ENCODE assay signal across 14 mouse cellular contexts in genomic region chr12:82365276-82365875, GRCm38 (mm10).
A peak's percentile ranks its signal among the peaks of the same experiment; 100 is the strongest.
DNase-seq lines count a peak whose midpoint lies in the region; ATAC-seq and TF ChIP-seq lines count a peak whose summit lies in the region.
"Had no signal": no experiment of that assay in that cellular context is flagged by ENCODE, and none has a peak within 500 bp of the region (broad histone marks: within the 10 kb centered on the region; RNA-seq: fewer than 3 reads in every experiment).

No protein-coding gene starts in this region.

- intact Hi-C loops in heart, postnatal 36 days (cut with DNase I): no loop called here

- no peaks in the 10 kb centered on the region for H3K9me3 ChIP-seq in heart, embryonic 11.5 days (replicated peaks; ENCODE audit: control insufficient read depth, low read length)
- no peaks in the 10 kb centered on the region for H3K9me3 ChIP-seq in midbrain, embryonic 11.5 days (ENCODE audit: control insufficient read depth, low read length)
- no peaks in the 10 kb centered on the region for H3K9me3 ChIP-seq in midbrain, embryonic 15.5 days
- H3K9me3 ChIP-seq in intestine, postnatal 0 days (ENCODE audit: control insufficient read depth): no peaks in the 10 kb centered on the region
- H3K9me3 ChIP-seq: embryonic facial prominence, embryonic 10.5 days; liver, embryonic 15.5 days had no signal

- peak overlapping the region; percentile 62 for H3K27ac ChIP-seq in heart, embryonic 11.5 days (ENCODE audit: low read depth, low read length)
- H3K27ac ChIP-seq in midbrain, embryonic 11.5 days (ENCODE audit: low read depth, low read length): no peak overlapping the region
- no peak overlapping the region for H3K27ac ChIP-seq in midbrain, embryonic 15.5 days
- peak overlapping the region; percentile 58 for H3K27ac ChIP-seq in intestine, postnatal 0 days (ENCODE audit: low read depth, low read length)
- H3K27ac ChIP-seq: embryonic facial prominence, embryonic 10.5 days; liver, embryonic 15.5 days had no signal

- H3K9ac ChIP-seq in heart, embryonic 11.5 days (ENCODE audit: low read depth, low read length): no peak overlapping the region
- H3K9ac ChIP-seq in midbrain, embryonic 11.5 days (ENCODE audit: low read length): no peak overlapping the region
- H3K9ac ChIP-seq in midbrain, embryonic 15.5 days: no peak overlapping the region
- no peak overlapping the region for H3K9ac ChIP-seq in intestine, postnatal 0 days (ENCODE audit: low read depth, low read length)
- H3K9ac ChIP-seq: liver, embryonic 15.5 days had no signal

- ATAC-seq in heart, embryonic 11.5 days (replicated peaks; ENCODE audit: insufficient number of reproducible peaks, low FRiP score, low TSS enrichment): no peak
- no peak for ATAC-seq in midbrain, embryonic 11.5 days (ENCODE audit: low FRiP score)
- no peak for ATAC-seq in midbrain, embryonic 15.5 days (replicated peaks)
- ATAC-seq in intestine, postnatal 0 days: peak; percentile 96
- no peak for ATAC-seq in megakaryocyte progenitor cell, adult 5-6 weeks (replicated peaks; ENCODE audit: poor library complexity)

- no peak for DNase-seq in heart, postnatal 36 days
- DNase-seq in midbrain, embryonic 11.5 days (ENCODE audit: low spot score, missing footprints): peak; percentile 73
- no peak for DNase-seq in cerebellum, postnatal 14 days
- DNase-seq: cerebellum, adult 2 months; gastrocnemius, postnatal 10 days; kidney, postnatal 14 days; lung, postnatal 10 days; spleen, adult 18-20 months had no signal

- H3K36me3 ChIP-seq in heart, embryonic 11.5 days (ENCODE audit: control insufficient read depth, insufficient read depth, low read length): no peaks in the 10 kb centered on the region; the same call in 1 of the 2 replicates
- 0 out of 2 replicates have a peak, but pooled peaks cover 3% of the 10 kb centered on the region for H3K36me3 ChIP-seq in midbrain, embryonic 11.5 days (ENCODE audit: control insufficient read depth, insufficient read depth, low read length)
- no peaks in the 10 kb centered on the region for H3K36me3 ChIP-seq in midbrain, embryonic 15.5 days (replicated peaks)
- H3K36me3 ChIP-seq in intestine, postnatal 0 days (ENCODE audit: control insufficient read depth, insufficient read depth): peaks cover 9% of the 10 kb centered on the region; the same call in 1 of the 2 replicates
- H3K36me3 ChIP-seq: liver, embryonic 15.5 days had no signal

- TF ChIP-seq CTCF in intestine, postnatal 0 days (IDR thresholded peaks at IDR 0.05; ENCODE audit: low read depth): no peak

- no peak overlapping the region for H3K4me2 ChIP-seq in heart, embryonic 11.5 days
- H3K4me2 ChIP-seq in midbrain, embryonic 11.5 days: no peak overlapping the region
- H3K4me2 ChIP-seq in midbrain, embryonic 15.5 days: no peak overlapping the region
- H3K4me2 ChIP-seq in intestine, postnatal 0 days (replicated peaks; ENCODE audit: low read depth): no peak overlapping the region
- H3K4me2 ChIP-seq: liver, embryonic 15.5 days had no signal

- no peak overlapping the region for H3K4me3 ChIP-seq in heart, embryonic 11.5 days (ENCODE audit: low read depth, low read length)
- no peak overlapping the region for H3K4me3 ChIP-seq in midbrain, embryonic 11.5 days (ENCODE audit: low read depth, low read length)
- no peak overlapping the region for H3K4me3 ChIP-seq in midbrain, embryonic 15.5 days
- no peak overlapping the region for H3K4me3 ChIP-seq in intestine, postnatal 0 days (ENCODE audit: low read depth, low read length)
- H3K4me3 ChIP-seq: embryonic facial prominence, embryonic 10.5 days; liver, embryonic 15.5 days had no signal

- 33% methylated on average over 5 of the region's 5 CpGs for WGBS in heart, embryonic 11.5 days (ENCODE audit: insufficient replicate concordance)
- 68% methylated on average over 5 of the region's 5 CpGs for WGBS in midbrain, embryonic 11.5 days
- 59% methylated on average over 5 of the region's 5 CpGs for WGBS in midbrain, embryonic 15.5 days
- 24% methylated on average over 5 of the region's 5 CpGs for WGBS in intestine, postnatal 0 days

- no peaks in the 10 kb centered on the region for H3K27me3 ChIP-seq in heart, embryonic 11.5 days (ENCODE audit: control insufficient read depth, insufficient read depth, low read length)
- H3K27me3 ChIP-seq in midbrain, embryonic 11.5 days (ENCODE audit: control insufficient read depth, insufficient read depth, low read length): no peaks in the 10 kb centered on the region
- H3K27me3 ChIP-seq in midbrain, embryonic 15.5 days (replicated peaks): no peaks in the 10 kb centered on the region
- H3K27me3 ChIP-seq in intestine, postnatal 0 days (replicated peaks; ENCODE audit: control insufficient read depth, insufficient read depth, low read length): no peaks in the 10 kb centered on the region
- H3K27me3 ChIP-seq: liver, embryonic 15.5 days had no signal

- peaks cover 12% of the 10 kb centered on the region for H3K4me1 ChIP-seq in heart, embryonic 11.5 days (ENCODE audit: control insufficient read depth, insufficient read depth, low read length)
- peaks cover 13% of the 10 kb centered on the region for H3K4me1 ChIP-seq in midbrain, embryonic 11.5 days (ENCODE audit: control insufficient read depth, insufficient read depth, low read length)
- H3K4me1 ChIP-seq in midbrain, embryonic 15.5 days: 0 out of 2 replicates have a peak, but pooled peaks cover 8% of the 10 kb centered on the region
- peaks cover 9% of the 10 kb centered on the region; the same call in 1 of the 2 replicates for H3K4me1 ChIP-seq in intestine, postnatal 0 days (replicated peaks; ENCODE audit: control insufficient read depth, insufficient read depth, low read length)
- H3K4me1 ChIP-seq: liver, embryonic 15.5 days had no signal

Comparison
In these comparisons a context has a peak if more than half of its experiments do, and no peak if none do; other contexts are left out.
1. H3K27ac ChIP-seq: peak in heart, embryonic 11.5 days (single experiment) and intestine, postnatal 0 days (single experiment); none in midbrain, embryonic 11.5 days (single experiment) and midbrain, embryonic 15.5 days (single experiment).